Mouse (Mus musculus): ENCODE data around the gene Adh4.

DNA sequence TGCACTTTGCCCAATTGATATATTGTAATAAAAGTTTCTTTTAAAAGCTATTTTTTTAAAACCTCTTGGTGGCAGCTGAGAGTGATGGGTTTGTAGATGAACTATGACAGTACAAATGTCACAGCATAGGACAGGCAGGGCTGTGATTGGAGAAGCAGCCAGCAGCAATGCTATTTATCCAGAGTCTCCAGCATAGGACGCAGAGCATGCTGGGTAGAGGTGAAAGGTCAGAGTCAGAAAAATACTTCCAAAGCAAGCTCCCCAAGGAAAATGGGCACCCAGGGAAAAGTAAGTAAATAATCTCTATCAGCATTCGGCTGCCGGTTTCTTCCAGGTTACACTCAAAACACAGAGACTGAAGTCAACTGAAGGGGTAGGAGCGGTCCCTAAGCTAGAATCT, 41.3 kb upstream of the Adh4 start:
- TF ChIP-seq CTCF (IDR thresholded peaks at IDR 0.05; ENCODE audit: borderline replicate concordance, insufficient read depth, low read length) (no peak), POLR2A (IDR thresholded peaks at IDR 0.05; ENCODE audit: low read depth, low read length) (no peak)
